Mouse (Mus musculus) embryonic facial prominence, embryonic 11.5 days (tissue): ENCODE measurements at regions not wholly inside any gene's neighbourhood (a gene's known extent, or its start where the extent isn't known, plus 50 kb on each side); places are given as distances from the start of the nearest gene placed in this dataset.
A peak's percentile ranks its signal among the peaks of the same experiment; 100 is the strongest.

Experiments
- ATAC-seq: fragments of 200-750 bp; cut with Nextera tagmentation; replicated peaks from 2 replicates; pipeline ENCODE4 v1.8.0; 2017; ENCODE audit warnings: low read depth; ENCODE audit not compliant: insufficient number of reproducible peaks, low FRiP score, low TSS enrichment
- DNase-seq: peaks from one replicate; pipeline ENCODE4 v3.0.0-alpha.2; 2015; ENCODE audit warnings: low spot score
- H3K27ac ChIP-seq: fragments of 300-500 bp; sonication (generic); replicated peaks from 2 replicates; pipeline ENCODE4 v1.5.1; 2014; ENCODE audit warnings: mild to moderate bottlenecking, low read depth, low read length, control low read depth
- H3K27me3 ChIP-seq: fragments of 300-500 bp; sonication (generic); 2 replicates; pipeline ENCODE4 v1.6.1; 2014; ENCODE audit warnings: mild to moderate bottlenecking, low read length, moderate library complexity, mixed read lengths; ENCODE audit not compliant: control insufficient read depth, insufficient read depth
- H3K36me3 ChIP-seq: fragments of 300-500 bp; sonication (generic); replicated peaks from 2 replicates; pipeline ENCODE4 v1.6.1; 2014; ENCODE audit warnings: low read depth, mild to moderate bottlenecking, low read length, moderate library complexity, mixed read lengths; ENCODE audit not compliant: control insufficient read depth, insufficient read depth
- H3K4me1 ChIP-seq: fragments of 300-500 bp; sonication (generic); 2 replicates; pipeline ENCODE4 v1.6.1; 2014; ENCODE audit warnings: low read length, mixed read lengths; ENCODE audit not compliant: control insufficient read depth, insufficient read depth
- H3K4me2 ChIP-seq: fragments of 300-500 bp; sonication (generic); 2 replicates; pipeline ENCODE4 v1.6.1; 2014; ENCODE audit warnings: low read depth, mild to moderate bottlenecking, control low read depth, low read length, moderate library complexity
- H3K4me3 ChIP-seq: fragments of 300-500 bp; sonication (generic); 2 replicates; pipeline ENCODE4 v1.5.1; 2014; ENCODE audit warnings: low read depth, low read length, control low read depth
- H3K9ac ChIP-seq: fragments of 300-500 bp; sonication (generic); replicated peaks from 2 replicates; pipeline ENCODE4 v1.6.1; 2014; ENCODE audit warnings: mild to moderate bottlenecking, control low read depth, low read length
- H3K9me3 ChIP-seq: fragments of 300-500 bp; sonication (generic); replicated peaks from 2 replicates; pipeline ENCODE4 v1.6.1; 2016; ENCODE audit warnings: mild to moderate bottlenecking, low read length, inconsistent platforms, mixed read lengths; ENCODE audit not compliant: control insufficient read depth
- WGBS: fragments of 180-500 bp; shearing (Covaris S2); extraction: QIAGEN DNeasy Blood & Tissue Kit; methylation state at CpG from one replicate; pipeline ENCODE4 v1.1.7; 2014; 5-methylcytosine and 5-hydroxymethylcytosine counted together

- Histone ChIP-seq H3K4me2 (no peak overlapping the region), H3K4me3 (no peak overlapping the region), H3K9ac (no peak overlapping the region), H3K27ac (no peak overlapping the region), H3K4me1 (no peaks in the 10 kb centered on the region), H3K36me3 (no peaks in the 10 kb centered on the region), H3K27me3 (no peaks in the 10 kb centered on the region), H3K9me3 (no peaks in the 10 kb centered on the region)
- no peak for DNase-seq
- no peak for ATAC-seq
- WGBS, result 83% methylated on average over 7 of the region's 7 CpGs
These were observed 127.8 kb upstream of the Sesn3 start for GRCm38 (mm10) chr9:14147088-14147487.

GRCm38 (mm10) chr9:14147731-14148130 is 127.1 kb upstream of the Sesn3 start:
- no peak overlapping the region for H3K9ac ChIP-seq
- no peaks in the 10 kb centered on the region for H3K9me3 ChIP-seq
- H3K27me3 ChIP-seq, result no peaks in the 10 kb centered on the region
- H3K4me1 ChIP-seq, result no peaks in the 10 kb centered on the region
- WGBS, result 64% methylated on average over 4 of the region's 4 CpGs
- no peak overlapping the region for H3K4me2 ChIP-seq
- DNase-seq, result no peak
- no peak for ATAC-seq
- no peak overlapping the region for H3K4me3 ChIP-seq
- no peaks in the 10 kb centered on the region for H3K36me3 ChIP-seq
- no peak overlapping the region for H3K27ac ChIP-seq

- no peaks in the 10 kb centered on the region for H3K27me3 ChIP-seq
- no peak overlapping the region for H3K4me3 ChIP-seq
- no peak overlapping the region for H3K27ac ChIP-seq
- no peak overlapping the region for H3K9ac ChIP-seq
- no peaks in the 10 kb centered on the region for H3K36me3 ChIP-seq
- no peaks in the 10 kb centered on the region for H3K9me3 ChIP-seq
- WGBS, result 63% methylated on average over 9 of the region's 9 CpGs
- H3K4me1 ChIP-seq, result no peaks in the 10 kb centered on the region
- ATAC-seq, result 0 out of 2 replicates have a peak, but pooled peaks have one; percentile 44
- H3K4me2 ChIP-seq, result no peak overlapping the region
- DNase-seq, result peak; percentile 66
These were observed 124.6 kb upstream of the Sesn3 start for GRCm38 (mm10) chr9:14150288-14150687.

- no peaks in the 10 kb centered on the region for H3K9me3 ChIP-seq
- WGBS, result 76% methylated on average over 1 of the region's 1 CpGs
- no peaks in the 10 kb centered on the region for H3K36me3 ChIP-seq
- ATAC-seq, result no peak
- DNase-seq, result no peak
- no peaks in the 10 kb centered on the region for H3K27me3 ChIP-seq
- H3K9ac ChIP-seq, result no peak overlapping the region
- H3K4me2 ChIP-seq, result no peak overlapping the region
- no peaks in the 10 kb centered on the region for H3K4me1 ChIP-seq
- no peak overlapping the region for H3K27ac ChIP-seq
- no peak overlapping the region for H3K4me3 ChIP-seq
These were observed 117.9 kb upstream of the Sesn3 start for GRCm38 (mm10) chr9:14156967-14157366.

GRCm38 (mm10) chr9:14158096-14158837 is 116.6 kb upstream of the Sesn3 start:
- Histone ChIP-seq H3K4me3 (no peak overlapping the region), H3K9me3 (no peaks in the 10 kb centered on the region), H3K4me1 (no peaks in the 10 kb centered on the region), H3K4me2 (no peak overlapping the region), H3K9ac (no peak overlapping the region; the same call in 1 of the 2 replicates), H3K36me3 (no peaks in the 10 kb centered on the region), H3K27ac (no peak overlapping the region), H3K27me3 (no peaks in the 10 kb centered on the region)
- WGBS, result 22% methylated on average over 9 of the region's 9 CpGs
- peak; percentile 76 for ATAC-seq
- peak; percentile 65 for DNase-seq

- DNase-seq (no peak), ATAC-seq (no peak)
- no peak overlapping the region for H3K27ac ChIP-seq
- no peak overlapping the region for H3K4me2 ChIP-seq
- no peaks in the 10 kb centered on the region for H3K36me3 ChIP-seq
- no peak overlapping the region for H3K9ac ChIP-seq
- 79% methylated on average over 1 of the region's 1 CpGs for WGBS
- no peak overlapping the region for H3K4me3 ChIP-seq
- H3K27me3 ChIP-seq, result no peaks in the 10 kb centered on the region
- no peaks in the 10 kb centered on the region for H3K4me1 ChIP-seq
- no peaks in the 10 kb centered on the region for H3K9me3 ChIP-seq
These were observed 114.7 kb upstream of the Sesn3 start for GRCm38 (mm10) chr9:14160207-14160606.

GRCm38 (mm10) chr9:14171589-14172240 is 103.2 kb upstream of the Sesn3 start:
- Histone ChIP-seq H3K36me3 (no peaks in the 10 kb centered on the region), H3K4me2 (no peak overlapping the region), H3K4me3 (no peak overlapping the region), H3K4me1 (peaks cover 9% of the 10 kb centered on the region), H3K9ac (no peak overlapping the region), H3K9me3 (no peaks in the 10 kb centered on the region), H3K27me3 (no peaks in the 10 kb centered on the region), H3K27ac (no peak overlapping the region)
- DNase-seq, result no peak
- 55% methylated on average over 2 of the region's 2 CpGs for WGBS
- ATAC-seq, result no peak

GRCm38 (mm10) chr9:14173631-14174323 is 101.1 kb upstream of the Sesn3 start:
- Histone ChIP-seq H3K9ac (peak overlapping the region; percentile 46), H3K9me3 (no peaks in the 10 kb centered on the region), H3K4me3 (no peak overlapping the region), H3K36me3 (no peaks in the 10 kb centered on the region), H3K4me1 (peaks cover 9% of the 10 kb centered on the region), H3K27ac (peak overlapping the region; percentile 73), H3K4me2 (no peak overlapping the region), H3K27me3 (no peaks in the 10 kb centered on the region)
- ATAC-seq, result peak; percentile 63
- WGBS, result 16% methylated on average over 11 of the region's 11 CpGs
- peak; percentile 56 for DNase-seq
